Mouse (Mus musculus) lung, postnatal 0 days (tissue): ENCODE results near the gene Ehbp1l1. TPM values are rescaled to one million over a fixed set of nuclear protein-coding genes. Genes with fewer than 3 reads are reported as not detected.

ENCODE experiments used
- ATAC-seq: fragments of 200-750 bp; cut with Nextera tagmentation; 2 replicates; pipeline ENCODE4 v1.8.0; 2017; ENCODE audit warnings: moderate library complexity
- DNase-seq: peaks from one replicate; pipeline ENCODE4 v3.0.0-alpha.2; 2016; ENCODE audit warnings: low spot score
- H3K27ac ChIP-seq: fragments of 300-500 bp; sonication (generic); 2 replicates; pipeline ENCODE4 v1.5.1; 2014; ENCODE audit warnings: antibody characterized with exemption, mild to moderate bottlenecking, low read length, mixed read lengths
- H3K27me3 ChIP-seq: fragments of 300-500 bp; sonication (generic); replicated peaks from 2 replicates; pipeline ENCODE4 v1.6.1; 2014; ENCODE audit warnings: low read length, mixed read lengths; ENCODE audit not compliant: insufficient read depth
- H3K36me3 ChIP-seq: fragments of 300-500 bp; sonication (generic); 2 replicates; pipeline ENCODE4 v1.6.1; 2014; ENCODE audit warnings: low read length, mixed read lengths; ENCODE audit not compliant: insufficient read depth
- H3K4me1 ChIP-seq: fragments of 300-500 bp; sonication (generic); 2 replicates; pipeline ENCODE4 v1.6.1; 2014; ENCODE audit warnings: antibody characterized with exemption, low read depth, low read length, mixed read lengths; ENCODE audit not compliant: insufficient read depth
- H3K4me2 ChIP-seq: fragments of 300-500 bp; sonication (generic); replicated peaks from 2 replicates; pipeline ENCODE4 v1.6.1; 2014; ENCODE audit warnings: low read depth, mild to moderate bottlenecking, low read length, moderate library complexity, mixed read lengths
- H3K4me3 ChIP-seq: fragments of 300-500 bp; sonication (generic); 2 replicates; pipeline ENCODE4 v1.5.1; 2014; ENCODE audit warnings: low read depth, low read length
- H3K9ac ChIP-seq: fragments of 300-500 bp; sonication (generic); replicated peaks from 2 replicates; pipeline ENCODE4 v1.6.1; 2014; ENCODE audit warnings: low read depth, mild to moderate bottlenecking
- H3K9me3 ChIP-seq: fragments of 300-500 bp; sonication (generic); 2 replicates; pipeline ENCODE4 v1.6.1; 2016; ENCODE audit warnings: low read length, mixed read lengths
- CTCF ChIP-seq: IDR thresholded peaks from 2 replicates; pipeline ENCODE4 v1.5.1; 2016; ENCODE audit warnings: antibody characterized with exemption, mild to moderate bottlenecking
- EP300 ChIP-seq: IDR thresholded peaks from 2 replicates; pipeline ENCODE4 v1.6.1; 2016; ENCODE audit warnings: antibody characterized with exemption, mild to moderate bottlenecking, control low read depth
- WGBS: fragments of 180-500 bp; shearing (Covaris S2); extraction: QIAGEN DNeasy Blood & Tissue Kit; methylation state at CpG from one replicate; pipeline ENCODE4 v1.1.7; 2014; 5-methylcytosine and 5-hydroxymethylcytosine counted together
- polyA plus RNA-seq: library from polyadenylated mRNA; unstranded; fragments of >200 nt; fragmentation: Nextera tagmentation; extraction: Ambion mirVana; gene quantifications from 2 replicates; pipeline ENCODE4 v1.2.1, GENCODE M21; 2015

Gene Ehbp1l1
- polyA plus RNA-seq, 1 experiment from 2014 or later: 19.3 TPM

DNA sequence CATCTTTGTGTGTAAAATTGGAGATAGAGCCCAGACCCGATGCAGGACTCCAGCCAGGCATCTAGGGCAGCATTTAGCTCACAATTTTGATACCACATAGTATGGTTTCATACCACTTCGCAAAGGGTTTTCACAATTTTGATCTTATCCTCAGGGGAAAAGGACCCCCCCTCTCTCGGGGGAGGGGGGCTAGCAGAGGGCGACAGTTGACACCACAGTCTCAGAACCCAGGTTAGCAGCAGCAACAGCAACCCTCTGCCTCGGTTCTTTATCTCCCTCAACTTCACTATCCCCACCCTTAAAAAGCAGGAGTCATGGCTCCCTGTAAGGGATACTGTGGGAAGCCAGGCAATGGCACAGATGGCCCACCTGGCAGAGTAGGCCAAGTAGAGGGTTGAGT, 12.9 kb downstream of the Ehbp1l1 start:
- ATAC-seq: no peak
- no peak overlapping the region for H3K4me2 ChIP-seq
- TF ChIP-seq CTCF: no peak
- no peak for TF ChIP-seq EP300

DNA sequence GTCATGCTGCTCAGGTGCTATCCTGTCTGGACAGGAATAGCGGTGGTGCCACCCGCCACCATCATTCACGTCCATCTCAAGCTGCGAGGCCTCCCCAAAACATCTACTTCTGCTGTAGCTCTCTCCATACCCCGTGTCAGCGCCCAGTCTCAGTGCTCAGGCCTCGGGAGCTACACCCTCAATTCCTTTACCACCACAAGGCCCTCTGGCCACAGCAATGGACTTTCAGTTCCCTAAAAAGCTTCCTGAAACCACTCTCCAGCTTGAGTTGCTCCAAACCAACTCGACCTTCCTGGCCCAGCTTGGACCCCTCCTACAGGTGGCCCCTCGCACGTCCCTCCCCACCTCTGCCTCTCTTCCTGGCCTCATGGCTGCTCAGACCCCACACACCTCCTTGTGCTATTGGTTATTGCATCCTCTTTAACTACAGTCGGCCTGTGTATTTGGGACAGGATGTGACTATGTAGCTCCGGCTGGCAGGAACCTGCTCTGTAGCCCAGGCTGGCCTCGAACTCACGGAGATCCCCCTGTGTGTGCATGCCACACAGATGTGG, 14.1 kb downstream of the Ehbp1l1 start:
- H3K4me1 ChIP-seq: peaks cover 8% of the 10 kb centered on the region
- no peaks in the 10 kb centered on the region for H3K27me3 ChIP-seq
- H3K4me3 ChIP-seq: no peak overlapping the region
- no peak overlapping the region for H3K9ac ChIP-seq
- H3K4me2 ChIP-seq: no peak overlapping the region
- H3K9me3 ChIP-seq: no peaks in the 10 kb centered on the region
- WGBS: 89% methylated on average over 14 of the region's 14 CpGs
- no peak for ATAC-seq
- no peak overlapping the region for H3K27ac ChIP-seq
- peaks cover 16% of the 10 kb centered on the region; the same call in 1 of the 2 replicates for H3K36me3 ChIP-seq
- TF ChIP-seq EP300 (no peak), CTCF (no peak)
- DNase-seq: no peak

More for the DNA sequence above, 12.9 kb downstream of the Ehbp1l1 start:
- no peak overlapping the region for H3K9ac ChIP-seq
- H3K9me3 ChIP-seq: no peaks in the 10 kb centered on the region
- H3K27ac ChIP-seq: peak overlapping the region; percentile 62
- peaks cover 11% of the 10 kb centered on the region; the same call in 1 of the 2 replicates for H3K36me3 ChIP-seq
- no peak for DNase-seq
- H3K4me1 ChIP-seq: peaks cover 8% of the 10 kb centered on the region
- H3K4me3 ChIP-seq: no peak overlapping the region
- no peaks in the 10 kb centered on the region for H3K27me3 ChIP-seq
- WGBS: 56% methylated on average over 5 of the region's 5 CpGs

DNA sequence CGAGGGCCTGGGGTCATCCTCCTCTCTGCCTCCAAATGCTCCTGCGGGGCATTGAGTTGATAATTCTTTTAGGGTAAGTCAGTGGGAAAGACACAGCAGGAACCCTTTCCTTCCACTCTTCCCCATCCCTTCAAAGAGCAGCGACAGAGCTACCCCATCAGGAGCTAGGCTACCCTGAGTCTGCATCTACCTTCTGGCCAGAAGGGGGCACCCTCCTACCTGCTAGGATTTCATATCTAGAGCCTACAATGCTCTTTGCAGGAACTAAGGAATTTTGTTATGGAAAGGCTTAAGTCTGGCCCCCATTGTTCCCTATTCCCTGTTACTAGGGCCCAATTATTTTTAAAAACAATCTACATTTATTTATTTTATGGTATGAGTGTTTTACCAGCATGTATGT, 14.9 kb downstream of the Ehbp1l1 start:
- peaks cover 8% of the 10 kb centered on the region for H3K4me1 ChIP-seq
- no peak overlapping the region for H3K9ac ChIP-seq
- H3K27me3 ChIP-seq: no peaks in the 10 kb centered on the region
- 22% methylated on average over 3 of the region's 3 CpGs for WGBS
- ATAC-seq (peak; percentile 31), DNase-seq (peak; percentile 89)
- no peak overlapping the region for H3K4me2 ChIP-seq
- no peaks in the 10 kb centered on the region for H3K9me3 ChIP-seq
- TF ChIP-seq CTCF: peak; percentile 89
- no peak for TF ChIP-seq EP300
- no peak overlapping the region for H3K27ac ChIP-seq
- H3K36me3 ChIP-seq: peaks cover 16% of the 10 kb centered on the region; the same call in 1 of the 2 replicates
- no peak overlapping the region for H3K4me3 ChIP-seq

DNA sequence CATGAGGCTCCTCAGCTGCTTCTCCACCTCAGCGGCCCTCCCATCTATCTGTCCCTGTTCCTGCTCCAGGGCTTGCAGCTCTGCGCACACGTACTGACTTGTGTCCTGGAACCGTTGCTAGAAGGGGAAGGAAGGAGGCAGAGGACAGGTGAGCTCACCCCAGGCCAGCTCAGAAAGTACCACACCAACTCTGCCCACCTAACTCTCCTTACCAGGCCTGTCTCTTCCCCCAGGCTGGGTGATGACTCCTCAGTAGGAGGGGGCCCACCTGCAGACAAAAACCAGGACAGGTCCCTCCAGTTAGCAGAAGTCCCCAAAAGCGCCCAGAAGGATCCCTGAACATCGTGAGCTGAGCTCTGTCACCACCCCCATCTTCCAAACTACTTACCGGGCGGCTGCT, 15.5 kb downstream of the Ehbp1l1 start:
- Histone ChIP-seq H3K27ac (no peak overlapping the region), H3K4me1 (peaks cover 8% of the 10 kb centered on the region), H3K36me3 (peaks cover 16% of the 10 kb centered on the region; the same call in 1 of the 2 replicates), H3K4me3 (no peak overlapping the region), H3K9me3 (no peaks in the 10 kb centered on the region), H3K27me3 (no peaks in the 10 kb centered on the region), H3K9ac (no peak overlapping the region), H3K4me2 (no peak overlapping the region)
- DNase-seq (no peak), ATAC-seq (no peak)
- 85% methylated on average over 7 of the region's 8 CpGs for WGBS
- TF ChIP-seq CTCF: no peak
- no peak for TF ChIP-seq EP300

DNA sequence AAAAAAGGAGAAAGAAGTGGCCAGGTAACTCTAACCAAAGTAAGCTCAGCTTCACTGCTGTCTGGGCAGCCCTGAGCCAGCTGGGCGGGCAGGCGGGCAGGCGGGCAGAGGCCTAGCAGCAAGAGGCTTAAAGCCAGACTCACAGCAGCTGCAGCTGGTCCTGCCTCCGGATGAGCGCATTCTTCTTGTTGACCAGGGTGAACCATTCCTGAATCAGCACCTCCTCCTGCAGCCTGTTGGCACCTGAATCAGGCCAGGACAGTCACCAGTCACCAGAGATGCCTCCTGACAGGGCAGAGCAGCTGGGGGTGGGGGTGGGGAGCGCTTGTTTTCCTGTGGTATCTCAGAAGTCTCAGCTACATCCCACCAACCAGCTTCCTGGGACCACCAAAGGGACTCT, 16.0 kb downstream of the Ehbp1l1 start:
- WGBS: 95% methylated on average over 6 of the region's 6 CpGs
- TF ChIP-seq CTCF (no peak), EP300 (no peak)
- DNase-seq: no peak
- Histone ChIP-seq H3K9ac (no peak overlapping the region), H3K4me3 (no peak overlapping the region), H3K27me3 (no peaks in the 10 kb centered on the region), H3K4me2 (no peak overlapping the region), H3K36me3 (peaks cover 16% of the 10 kb centered on the region; the same call in 1 of the 2 replicates), H3K4me1 (peaks cover 8% of the 10 kb centered on the region), H3K27ac (no peak overlapping the region), H3K9me3 (no peaks in the 10 kb centered on the region)
- no peak for ATAC-seq

DNA sequence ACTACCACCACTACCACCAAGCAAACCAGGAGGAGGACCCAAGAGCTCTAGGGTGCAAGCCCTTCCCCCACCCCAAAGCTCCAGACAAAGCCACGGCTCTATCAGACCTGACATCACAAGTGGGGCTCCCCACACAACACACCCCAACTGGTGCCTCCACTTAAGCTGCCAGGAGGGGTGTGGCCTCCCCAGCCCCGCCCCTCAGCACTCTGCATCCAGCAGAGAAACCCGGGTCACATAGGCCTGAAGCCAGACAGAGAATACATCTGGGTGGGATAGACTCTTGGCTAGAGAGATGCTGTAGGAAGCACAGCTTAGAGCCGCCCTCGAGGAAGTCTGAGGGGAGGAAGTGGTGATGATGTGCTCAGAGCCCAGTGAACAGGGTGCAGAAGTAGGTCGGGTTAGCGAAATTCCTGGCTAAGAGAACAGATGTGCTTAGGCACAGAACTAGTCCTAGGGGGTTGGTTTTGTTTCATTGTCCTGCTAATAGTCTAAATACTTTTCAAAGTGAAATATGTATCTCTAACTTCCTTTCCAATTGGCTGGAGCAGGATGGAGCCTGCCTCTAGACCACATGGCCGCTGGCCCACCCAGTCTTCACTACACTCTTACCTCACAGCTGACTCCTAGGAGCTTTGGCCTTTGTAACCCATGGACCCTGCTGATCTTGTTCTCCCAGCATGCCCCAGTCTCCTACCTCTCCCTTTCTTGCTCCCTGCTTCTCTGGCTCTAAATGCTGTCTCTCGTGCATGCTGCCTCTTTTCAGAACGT, 21.1 kb downstream of the Ehbp1l1 start:
- Histone ChIP-seq H3K4me3 (no peak overlapping the region), H3K27ac (0 out of 2 replicates have a peak overlapping the region, but pooled peaks have one; percentile 26)
- 31% methylated on average over 10 of the region's 10 CpGs for WGBS

More for the DNA sequence above, 21.1 kb downstream of the Ehbp1l1 start:
- Histone ChIP-seq H3K9ac (no peak overlapping the region), H3K4me2 (no peak overlapping the region), H3K27me3 (no peaks in the 10 kb centered on the region), H3K36me3 (peaks cover 35% of the 10 kb centered on the region), H3K4me1 (peaks cover 6% of the 10 kb centered on the region; the same call in 1 of the 2 replicates), H3K9me3 (no peaks in the 10 kb centered on the region)
- peak; percentile 71 for ATAC-seq
- no peak for TF ChIP-seq EP300
- no peak for TF ChIP-seq CTCF
- DNase-seq: peak; percentile 64
